Mouse (Mus musculus) liver, embryonic 11.5 days (tissue): Measurements from ENCODE around the gene Cntnap4. TPM values are rescaled to one million over a fixed set of nuclear protein-coding genes. Genes with fewer than 3 reads are reported as not detected.

Source experiments
- ATAC-seq: fragments of 200-750 bp; cut with Nextera tagmentation; replicated peaks from 2 replicates; pipeline ENCODE4 v1.8.0; 2017; ENCODE audit warnings: moderate number of reproducible peaks, mild to moderate bottlenecking, moderate TSS enrichment, moderate library complexity; ENCODE audit not compliant: low FRiP score
- DNase-seq: peaks from one replicate; pipeline ENCODE4 v3.0.0-alpha.2; 2017; ENCODE audit warnings: low spot score
- H3K27ac ChIP-seq: fragments of 300-500 bp; sonication (generic); 2 replicates; pipeline ENCODE4 v1.5.1; 2014; ENCODE audit warnings: mild to moderate bottlenecking, low read depth, low read length, control low read depth
- H3K27me3 ChIP-seq: fragments of 300-500 bp; sonication (generic); replicated peaks from 2 replicates; pipeline ENCODE4 v1.6.1; 2014; ENCODE audit warnings: low read length, mixed read lengths; ENCODE audit not compliant: control insufficient read depth, insufficient read depth
- H3K36me3 ChIP-seq: fragments of 300-500 bp; sonication (generic); 2 replicates; pipeline ENCODE4 v1.6.1; 2014; ENCODE audit warnings: mild to moderate bottlenecking, low read length, moderate library complexity, mixed read lengths; ENCODE audit not compliant: control insufficient read depth, insufficient read depth
- H3K4me1 ChIP-seq: fragments of 300-500 bp; sonication (generic); replicated peaks from 2 replicates; pipeline ENCODE4 v1.6.1; 2014; ENCODE audit warnings: low read length, mixed read lengths; ENCODE audit not compliant: control insufficient read depth, insufficient read depth
- H3K4me2 ChIP-seq: fragments of 300-500 bp; sonication (generic); 2 replicates; pipeline ENCODE4 v1.6.1; 2014; ENCODE audit warnings: mild to moderate bottlenecking, control low read depth, moderate library complexity
- H3K4me3 ChIP-seq: fragments of 300-500 bp; sonication (generic); 2 replicates; pipeline ENCODE4 v1.5.1; 2014; ENCODE audit warnings: low read depth, low read length, control low read depth
- H3K9ac ChIP-seq: fragments of 300-500 bp; sonication (generic); 2 replicates; pipeline ENCODE4 v1.6.1; 2014; ENCODE audit warnings: low read depth, low read length, control low read depth
- H3K9me3 ChIP-seq: fragments of 300-500 bp; sonication (generic); 2 replicates; pipeline ENCODE4 v1.6.1; 2016; ENCODE audit warnings: low read length, inconsistent platforms, mixed read lengths; ENCODE audit not compliant: control insufficient read depth
- WGBS: fragments of 180-500 bp; shearing (Covaris S2); extraction: QIAGEN DNeasy Blood & Tissue Kit; methylation state at CpG from one replicate; pipeline ENCODE4 v1.1.7; 2014; 5-methylcytosine and 5-hydroxymethylcytosine counted together
- polyA plus RNA-seq: library from polyadenylated mRNA; unstranded; fragments of >200 nt; fragmentation: Nextera tagmentation; extraction: Ambion mirVana; gene quantifications from 2 replicates; pipeline ENCODE4 v1.2.1, GENCODE M21; 2014

Gene Cntnap4
- polyA plus RNA-seq, 1 experiment from 2014 or later = 0.04 TPM

DNA sequence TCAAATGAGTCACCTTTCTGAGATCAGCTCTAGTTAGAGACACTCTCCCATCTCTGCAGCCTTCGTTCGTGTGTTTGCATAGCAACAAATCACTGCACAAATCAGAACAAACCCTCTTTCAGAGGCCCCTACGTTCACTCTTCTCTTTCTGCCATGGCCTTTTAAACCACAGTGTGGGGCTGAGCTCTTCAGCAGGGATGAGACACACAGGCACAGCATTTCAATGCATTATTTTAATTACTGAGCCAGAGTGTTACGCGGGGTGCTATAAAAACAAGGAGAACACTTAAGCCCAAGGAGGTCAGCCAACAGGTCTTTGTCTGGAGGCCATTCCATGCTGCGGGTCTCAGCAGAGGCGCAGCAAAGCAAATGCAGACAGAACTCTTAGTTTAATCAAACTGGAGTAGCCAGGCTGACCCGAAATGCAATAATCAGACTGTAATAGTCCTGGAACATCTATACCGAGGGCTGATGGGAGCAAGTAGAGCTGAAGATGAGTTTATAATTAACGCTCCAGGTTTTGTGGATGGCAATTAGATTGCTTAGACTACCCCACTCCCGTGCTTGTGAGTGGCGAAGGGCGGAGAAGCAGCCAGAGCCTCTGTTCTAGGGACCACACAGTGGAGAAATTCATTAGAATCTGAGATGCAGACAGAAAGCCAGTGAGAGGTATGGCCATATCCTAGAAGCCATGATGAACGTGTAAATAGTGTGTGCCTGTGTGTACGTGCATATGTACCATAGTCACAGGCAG is 26.4 kb downstream of the Cntnap4 start:
- WGBS = 82% methylated on average over 15 of the region's 15 CpGs
- H3K27me3 ChIP-seq = no peaks in the 10 kb centered on the region
- no peak for ATAC-seq
- H3K36me3 ChIP-seq = no peaks in the 10 kb centered on the region
- no peaks in the 10 kb centered on the region for H3K4me1 ChIP-seq
- no peak overlapping the region for H3K4me2 ChIP-seq
- no peak overlapping the region for H3K4me3 ChIP-seq
- no peak overlapping the region for H3K27ac ChIP-seq
- no peak overlapping the region for H3K9ac ChIP-seq
- no peak for DNase-seq
- H3K9me3 ChIP-seq = 0 out of 2 replicates have a peak, but pooled peaks cover 2% of the 10 kb centered on the region

DNA sequence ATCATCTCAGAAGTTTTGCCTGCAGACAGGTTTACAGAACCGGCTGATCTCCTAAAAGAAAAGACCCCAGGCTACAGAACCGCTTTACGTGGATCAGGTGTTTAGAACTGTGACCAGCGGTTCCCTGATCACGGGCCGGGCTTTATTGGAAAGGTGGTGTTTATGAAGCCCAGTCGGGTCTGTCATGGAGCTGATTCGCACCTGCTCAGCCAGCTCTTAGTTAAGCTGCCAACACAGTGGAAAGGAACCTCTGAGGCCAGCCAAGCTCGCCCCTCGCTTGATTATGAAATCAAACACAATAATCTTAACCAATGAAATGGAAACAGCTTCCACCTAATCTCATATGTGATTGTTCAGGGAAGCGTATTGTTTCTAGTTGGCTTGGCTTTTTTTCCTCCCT is 30.1 kb downstream of the Cntnap4 start:
- H3K4me1 ChIP-seq = no peaks in the 10 kb centered on the region
- H3K27ac ChIP-seq = no peak overlapping the region
- ATAC-seq (no peak), DNase-seq (no peak)
- no peaks in the 10 kb centered on the region for H3K36me3 ChIP-seq
- no peak overlapping the region for H3K9ac ChIP-seq
- H3K27me3 ChIP-seq = no peaks in the 10 kb centered on the region
- H3K9me3 ChIP-seq = peaks cover 2% of the 10 kb centered on the region; the same call in 1 of the 2 replicates
- no peak overlapping the region for H3K4me3 ChIP-seq
- H3K4me2 ChIP-seq = no peak overlapping the region
- 89% methylated on average over 11 of the region's 11 CpGs for WGBS

DNA sequence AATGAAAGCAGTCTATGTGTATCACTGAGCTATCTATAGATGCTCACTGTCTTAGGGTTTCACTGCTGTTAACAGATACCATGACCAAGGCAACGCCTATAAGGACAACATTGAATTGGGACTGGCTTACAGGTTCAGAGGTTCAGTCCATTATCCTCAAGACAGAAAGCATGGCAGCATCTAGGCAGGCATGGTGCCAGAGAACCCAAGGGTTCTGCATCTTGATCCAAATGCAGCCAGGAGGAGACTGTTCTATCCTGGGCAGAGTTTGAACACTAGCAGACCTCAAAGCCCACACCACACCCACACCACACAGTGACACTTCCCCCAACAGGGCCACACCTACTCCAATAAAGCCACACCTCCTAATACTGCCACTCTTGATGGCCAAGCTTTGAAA is 31.3 kb downstream of the Cntnap4 start:
- DNase-seq = no peak
- no peak overlapping the region for H3K4me2 ChIP-seq
- WGBS = 46% methylated on average over 1 of the region's 1 CpGs
- H3K9ac ChIP-seq = no peak overlapping the region
- no peak for ATAC-seq
- H3K27ac ChIP-seq = no peak overlapping the region
- H3K4me3 ChIP-seq = no peak overlapping the region
- H3K27me3 ChIP-seq = no peaks in the 10 kb centered on the region
- H3K36me3 ChIP-seq = no peaks in the 10 kb centered on the region
- no peaks in the 10 kb centered on the region for H3K4me1 ChIP-seq
- peaks cover 2% of the 10 kb centered on the region; the same call in 1 of the 2 replicates for H3K9me3 ChIP-seq

DNA sequence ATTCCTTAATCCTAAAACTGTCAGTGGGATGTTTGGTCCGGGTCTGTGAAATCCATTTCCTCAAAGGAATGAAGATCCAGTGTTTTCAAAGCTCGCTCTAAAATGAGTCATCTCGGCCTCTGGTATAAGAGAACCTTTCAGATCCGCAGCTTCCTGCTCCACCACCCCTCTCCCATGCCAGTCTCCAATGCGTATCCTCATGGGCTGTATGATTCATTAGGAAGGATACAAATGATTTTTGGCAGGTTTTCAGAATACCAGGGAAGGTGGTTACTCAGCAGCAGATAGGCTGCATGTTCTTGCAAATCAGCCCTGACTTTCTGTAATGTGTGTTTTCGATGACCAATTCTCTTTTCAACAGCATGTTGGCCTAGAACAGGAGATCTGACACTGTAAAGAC is 40.3 kb downstream of the Cntnap4 start:
- DNase-seq (no peak), ATAC-seq (no peak)
- Histone ChIP-seq H3K4me2 (no peak overlapping the region), H3K27ac (no peak overlapping the region), H3K4me1 (no peaks in the 10 kb centered on the region), H3K9me3 (no peaks in the 10 kb centered on the region), H3K27me3 (no peaks in the 10 kb centered on the region), H3K4me3 (no peak overlapping the region), H3K36me3 (no peaks in the 10 kb centered on the region), H3K9ac (no peak overlapping the region)
- WGBS = 74% methylated on average over 6 of the region's 6 CpGs

DNA sequence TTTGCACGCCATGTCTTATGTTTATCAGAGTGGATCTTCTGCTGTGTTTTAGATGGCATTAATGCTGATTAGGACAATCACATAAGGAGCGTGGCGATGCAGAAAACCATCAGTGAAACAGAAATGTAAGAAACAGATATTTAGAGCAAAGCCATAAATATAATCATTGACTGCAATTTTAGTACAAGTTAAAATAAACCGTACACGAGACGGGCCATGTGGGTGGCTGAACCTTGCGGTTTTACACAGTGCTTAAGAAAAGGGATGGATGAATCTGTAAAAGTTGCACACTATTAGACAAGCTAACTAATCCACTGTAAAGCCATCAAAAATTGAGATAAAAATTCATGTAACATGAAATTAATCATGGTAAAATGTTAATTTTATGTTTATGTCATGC is 58.9 kb downstream of the Cntnap4 start:
- no peak overlapping the region for H3K4me3 ChIP-seq
- no peak overlapping the region for H3K4me2 ChIP-seq
- H3K36me3 ChIP-seq = no peaks in the 10 kb centered on the region
- H3K9ac ChIP-seq = no peak overlapping the region
- no peaks in the 10 kb centered on the region; the same call in 1 of the 2 replicates for H3K9me3 ChIP-seq
- no peaks in the 10 kb centered on the region for H3K4me1 ChIP-seq
- H3K27ac ChIP-seq = no peak overlapping the region
- DNase-seq (no peak), ATAC-seq (no peak)
- 90% methylated on average over 7 of the region's 7 CpGs for WGBS
- no peaks in the 10 kb centered on the region for H3K27me3 ChIP-seq

DNA sequence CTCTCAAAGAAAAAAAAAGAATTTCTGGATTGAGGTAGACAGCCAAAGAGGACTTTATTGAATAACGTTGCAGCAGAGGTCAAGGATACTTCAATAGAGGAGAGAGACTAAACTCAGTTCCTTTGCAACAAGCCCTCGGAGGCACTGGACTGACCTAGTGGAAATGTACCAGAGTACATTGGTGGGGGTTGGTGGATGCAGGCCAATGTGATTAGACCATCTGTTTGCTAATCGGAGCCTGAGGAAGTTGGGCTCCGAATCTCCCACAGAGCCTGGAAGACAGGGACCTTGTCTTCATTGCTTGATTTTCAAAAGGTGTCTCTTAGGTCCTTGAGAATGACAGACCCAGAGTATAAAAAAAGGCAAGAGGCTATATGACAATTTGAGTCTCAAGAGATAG is 82.8 kb downstream of the Cntnap4 start:
- 78% methylated on average over 4 of the region's 4 CpGs for WGBS
- DNase-seq = no peak
- no peaks in the 10 kb centered on the region for H3K27me3 ChIP-seq
- no peaks in the 10 kb centered on the region for H3K36me3 ChIP-seq
- no peak for ATAC-seq
- no peak overlapping the region for H3K4me2 ChIP-seq
- H3K4me3 ChIP-seq = no peak overlapping the region
- no peak overlapping the region for H3K27ac ChIP-seq
- H3K9ac ChIP-seq = no peak overlapping the region
- H3K4me1 ChIP-seq = no peaks in the 10 kb centered on the region
- H3K9me3 ChIP-seq = no peaks in the 10 kb centered on the region

DNA sequence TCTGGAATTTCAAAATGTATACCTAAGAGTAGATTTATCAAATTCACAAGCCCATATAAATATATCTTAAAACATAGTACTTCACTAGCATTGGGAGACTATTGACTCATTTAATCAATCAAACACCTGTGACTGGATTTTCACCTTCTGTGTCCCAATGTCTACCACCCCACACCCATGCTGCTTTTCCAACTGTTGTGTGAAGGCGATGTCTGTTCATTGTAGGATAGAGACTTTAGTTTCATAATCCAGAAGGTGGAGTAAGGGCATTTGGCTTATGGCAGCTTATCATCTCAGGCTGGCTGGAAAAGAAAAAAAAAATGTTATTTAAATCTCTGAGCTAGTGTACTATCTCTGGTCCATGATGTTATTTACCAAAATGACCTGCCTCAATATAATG is 83.4 kb downstream of the Cntnap4 start:
- DNase-seq (no peak), ATAC-seq (no peak)
- Histone ChIP-seq H3K9me3 (no peaks in the 10 kb centered on the region), H3K4me3 (no peak overlapping the region), H3K27me3 (no peaks in the 10 kb centered on the region), H3K4me1 (no peaks in the 10 kb centered on the region), H3K27ac (no peak overlapping the region), H3K36me3 (no peaks in the 10 kb centered on the region), H3K4me2 (no peak overlapping the region), H3K9ac (no peak overlapping the region)
- 88% methylated on average over 1 of the region's 1 CpGs for whole genome bisulfite sequencing

DNA sequence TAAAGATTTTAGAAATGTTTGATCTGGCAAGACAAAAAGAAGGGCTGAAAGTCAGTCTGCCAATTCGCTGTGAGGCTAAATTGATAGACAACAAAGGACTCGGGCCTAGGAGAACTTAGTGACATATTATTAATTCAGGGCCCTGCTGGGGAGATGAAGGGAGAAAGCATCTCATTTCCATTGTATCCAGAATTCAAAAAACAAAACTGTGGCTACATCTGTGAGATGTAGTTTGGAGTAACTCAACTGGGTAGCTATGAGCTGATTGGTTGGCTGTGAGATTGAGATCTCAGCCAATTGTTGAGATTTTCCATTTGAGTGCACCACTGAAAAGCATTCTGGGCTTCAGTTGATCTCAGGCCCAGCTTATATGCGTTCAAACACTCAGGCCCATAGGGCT is 84.2 kb downstream of the Cntnap4 start:
- H3K27me3 ChIP-seq = no peaks in the 10 kb centered on the region
- no peaks in the 10 kb centered on the region for H3K4me1 ChIP-seq
- ATAC-seq (no peak), DNase-seq (no peak)
- H3K4me3 ChIP-seq = no peak overlapping the region
- H3K36me3 ChIP-seq = no peaks in the 10 kb centered on the region
- H3K27ac ChIP-seq = no peak overlapping the region
- WGBS = 76% methylated on average over 3 of the region's 3 CpGs
- H3K4me2 ChIP-seq = no peak overlapping the region
- no peaks in the 10 kb centered on the region for H3K9me3 ChIP-seq
- no peak overlapping the region for H3K9ac ChIP-seq

DNA sequence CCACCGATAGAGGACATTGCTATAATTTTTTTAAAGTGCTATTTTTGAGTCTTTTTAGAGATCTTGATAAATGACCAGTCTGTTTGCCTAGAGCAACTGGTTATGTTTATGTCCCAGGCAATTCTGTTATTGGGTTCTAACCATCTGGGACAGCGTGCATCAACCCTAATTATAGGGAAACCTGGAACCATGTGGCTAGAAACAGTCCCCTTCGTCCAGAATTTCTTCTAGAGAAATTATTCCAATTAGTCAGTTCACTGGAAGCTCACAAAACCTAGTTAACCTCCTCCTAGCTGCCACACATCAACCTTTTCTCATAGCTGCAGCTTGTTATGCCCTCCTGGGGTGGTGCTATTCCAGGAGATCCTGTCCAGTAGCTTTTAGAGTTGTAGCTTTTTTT is 94.2 kb downstream of the Cntnap4 start:
- Histone ChIP-seq H3K27ac (no peak overlapping the region), H3K9ac (no peak overlapping the region), H3K4me1 (no peaks in the 10 kb centered on the region), H3K4me2 (no peak overlapping the region), H3K9me3 (no peaks in the 10 kb centered on the region), H3K4me3 (no peak overlapping the region), H3K27me3 (no peaks in the 10 kb centered on the region), H3K36me3 (no peaks in the 10 kb centered on the region)
- WGBS = 80% methylated on average over 3 of the region's 3 CpGs
- DNase-seq = no peak
- ATAC-seq = no peak
